Mouse (Mus musculus): ENCODE data around the gene Klk1b9.

- TF ChIP-seq CTCF (conservative IDR thresholded peaks at IDR 0.05; ENCODE audit: low read length) (no peak), POU5F1 (IDR thresholded peaks at IDR 0.05; ENCODE audit: borderline replicate concordance, low read length) (no peak)
These were observed 42.4 kb upstream of the Klk1b9 start, which contains the start of gene Klk15 for GRCm38 (mm10) chr7:43933440-43933839.
